Mouse (Mus musculus): ENCODE results near the gene Pdzk1. TPM values are rescaled to one million over a fixed set of nuclear protein-coding genes. Genes with fewer than 3 reads are reported as not detected.
A peak's percentile ranks its signal among the peaks of the same experiment; 100 is the strongest.

The Pdzk1 gene
- total and polyA plus RNA-seq, 3 experiments, result 0.10 TPM; not detected in 2

DNA sequence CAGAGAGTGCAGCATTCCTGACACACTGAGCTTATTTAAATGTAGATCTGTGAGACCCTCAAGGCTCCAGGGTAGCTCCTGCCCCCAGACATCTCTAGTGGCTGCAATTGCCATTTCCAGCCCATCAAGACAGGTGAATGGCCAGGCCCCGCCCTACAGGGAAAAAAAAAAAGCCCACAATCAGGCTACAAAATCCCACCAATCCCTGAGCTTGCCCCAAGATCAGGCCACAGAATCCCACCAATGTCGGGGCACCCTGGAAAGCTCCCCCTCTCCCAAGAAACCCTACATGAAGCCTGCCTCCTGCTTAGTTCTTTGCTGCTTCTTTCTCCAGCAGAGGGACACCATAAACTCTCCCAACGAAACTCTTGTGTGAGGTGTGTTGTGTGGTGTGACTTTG is 20.9 kb upstream of the Pdzk1 start:
- DNase-seq, result no peak
- whole genome bisulfite sequencing, result 72% methylated on average over 3 of the region's 3 CpGs
- no peaks in the 10 kb centered on the region for H3K79me2 ChIP-seq (replicated peaks; ENCODE audit: control insufficient read depth, insufficient read depth, low read length)
- intact Hi-C loops (cut with DNase I), result no loop called here
- no peak overlapping the region for H3K4me3 ChIP-seq
- no peak overlapping the region for H3K27ac ChIP-seq
- H3K36me3 ChIP-seq (ENCODE audit: control insufficient read depth, insufficient read depth, low read length), result no peaks in the 10 kb centered on the region
- H3K9ac ChIP-seq (ENCODE audit: low read depth, low read length), result no peak overlapping the region
- no peaks in the 10 kb centered on the region for H3K4me1 ChIP-seq (ENCODE audit: control insufficient read depth, insufficient read depth, low read length)
- TF ChIP-seq CTCF (IDR thresholded peaks at IDR 0.05), result no peak
- TF ChIP-seq POLR2A (IDR thresholded peaks at IDR 0.05; ENCODE audit: insufficient read depth, low read depth, low read length), result no peak
- TF ChIP-seq EP300 (IDR thresholded peaks at IDR 0.05; ENCODE audit: insufficient read depth, low read depth, low read length), result no peak
- no peaks in the 10 kb centered on the region for H3K27me3 ChIP-seq (ENCODE audit: control insufficient read depth, insufficient read depth, low read length)

DNA sequence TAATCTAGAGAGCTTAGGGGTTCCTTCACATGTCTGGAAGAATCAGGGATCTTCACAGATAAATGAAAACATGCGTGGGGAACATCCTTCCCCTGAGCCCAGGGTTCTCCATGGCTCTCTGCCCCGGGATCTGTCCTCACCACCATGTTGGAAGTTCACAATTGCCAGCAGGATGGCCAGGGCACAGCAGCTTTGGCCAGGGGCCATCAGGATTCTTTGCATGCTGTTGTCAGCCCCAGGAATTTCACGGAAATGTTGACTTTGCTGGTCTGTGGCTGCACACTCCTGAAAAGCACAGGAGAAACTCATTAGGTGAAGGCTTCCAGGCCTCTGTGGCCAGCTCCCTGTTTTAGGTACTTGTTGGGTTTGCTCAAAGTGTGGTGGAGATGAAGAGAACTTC is 20.4 kb upstream of the Pdzk1 start:
- Histone ChIP-seq H3K27me3 (ENCODE audit: control insufficient read depth, insufficient read depth, low read length) (no peaks in the 10 kb centered on the region), H3K4me1 (ENCODE audit: control insufficient read depth, insufficient read depth, low read length) (no peaks in the 10 kb centered on the region), H3K4me3 (no peak overlapping the region), H3K27ac (no peak overlapping the region), H3K36me3 (ENCODE audit: control insufficient read depth, insufficient read depth, low read length) (no peaks in the 10 kb centered on the region), H3K9ac (ENCODE audit: low read depth, low read length) (no peak overlapping the region), H3K79me2 (replicated peaks; ENCODE audit: control insufficient read depth, insufficient read depth, low read length) (no peaks in the 10 kb centered on the region)
- intact Hi-C loops (cut with DNase I), result no loop called here
- 47% methylated on average over 3 of the region's 3 CpGs for WGBS
- TF ChIP-seq EP300 (IDR thresholded peaks at IDR 0.05; ENCODE audit: insufficient read depth, low read depth, low read length) (no peak), POLR2A (IDR thresholded peaks at IDR 0.05; ENCODE audit: insufficient read depth, low read depth, low read length) (no peak), CTCF (IDR thresholded peaks at IDR 0.05) (no peak)
- DNase-seq, result no peak

DNA sequence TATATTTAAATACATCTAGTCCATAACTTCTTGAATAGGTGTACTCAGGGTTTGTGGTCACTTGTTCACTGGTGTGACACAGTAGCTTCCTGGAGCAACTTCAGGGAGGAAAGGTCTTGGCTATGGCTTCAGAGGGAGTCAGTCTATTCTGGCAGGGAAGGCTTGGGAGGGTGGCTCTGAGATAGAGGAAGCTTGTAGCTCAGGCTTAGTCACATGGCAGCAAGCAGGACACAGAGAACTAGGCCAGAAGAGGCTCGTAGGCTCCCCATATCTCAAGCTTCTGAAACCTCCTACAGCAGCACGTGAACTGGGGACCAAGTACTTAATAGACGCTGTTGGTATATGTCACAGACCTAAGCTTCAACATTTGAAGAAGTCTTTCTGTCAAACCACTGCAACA is 17.9 kb upstream of the Pdzk1 start:
- H3K9ac ChIP-seq (ENCODE audit: low read depth, low read length), result no peak overlapping the region
- no peak overlapping the region for H3K4me3 ChIP-seq
- DNase-seq, result peak in 1 of 2 experiments; percentile 17
- H3K27me3 ChIP-seq (ENCODE audit: control insufficient read depth, insufficient read depth, low read length), result no peaks in the 10 kb centered on the region
- intact Hi-C loops (cut with DNase I), result loop anchor here (5.0 kb wide), 2 partner anchors 84 to 91 kb away; partner anchors contain the start of genes Gja5, Polr3c and Rnf115
- 59% methylated on average over 3 of the region's 3 CpGs for WGBS
- no peak for TF ChIP-seq EP300 (IDR thresholded peaks at IDR 0.05; ENCODE audit: insufficient read depth, low read depth, low read length)
- no peaks in the 10 kb centered on the region for H3K36me3 ChIP-seq (ENCODE audit: control insufficient read depth, insufficient read depth, low read length)
- H3K27ac ChIP-seq, result no peak overlapping the region
- H3K4me1 ChIP-seq (ENCODE audit: control insufficient read depth, insufficient read depth, low read length), result no peaks in the 10 kb centered on the region
- H3K79me2 ChIP-seq (replicated peaks; ENCODE audit: control insufficient read depth, insufficient read depth, low read length), result no peaks in the 10 kb centered on the region

DNA sequence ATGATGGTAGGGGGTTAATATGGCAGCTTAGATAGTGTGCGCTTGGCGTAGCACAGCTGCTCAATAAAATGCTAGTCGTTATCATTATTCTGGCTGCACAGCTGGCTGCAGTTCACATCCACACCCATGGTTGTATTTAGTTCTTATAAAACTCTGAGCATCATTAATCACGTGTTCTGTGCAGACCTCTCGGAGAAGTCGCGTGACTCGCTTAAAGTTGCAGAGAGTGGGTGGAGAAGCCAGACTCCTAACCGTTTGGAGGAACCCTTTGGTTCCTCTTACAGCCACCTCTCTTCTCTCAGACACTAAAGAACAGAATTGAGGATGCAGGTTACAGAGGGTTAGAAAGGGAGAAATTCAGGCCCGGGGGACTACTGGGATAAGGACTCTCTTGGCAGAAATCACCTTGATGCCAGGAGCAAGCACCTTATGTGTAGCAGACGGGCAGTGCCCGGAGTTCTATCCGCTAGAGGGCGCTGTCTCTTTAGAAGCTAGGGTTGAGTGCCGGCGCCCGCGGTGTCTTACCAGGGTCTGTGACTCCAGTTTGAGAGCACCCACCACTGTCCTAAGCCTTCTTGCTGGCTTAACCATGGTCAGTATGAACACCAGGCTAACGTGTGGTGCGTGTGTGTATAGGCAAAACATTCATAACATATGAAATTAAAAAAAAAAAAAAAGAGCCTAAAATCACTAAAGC is 16.5 kb upstream of the Pdzk1 start:
- intact Hi-C loops (cut with DNase I), result loop anchor here (5.0 kb wide), 2 partner anchors 85 to 90 kb away; partner anchors contain the start of genes Gja5, Polr3c and Rnf115
- Histone ChIP-seq H3K27me3 (ENCODE audit: control insufficient read depth, insufficient read depth, low read length) (no peaks in the 10 kb centered on the region), H3K36me3 (ENCODE audit: control insufficient read depth, insufficient read depth, low read length) (no peaks in the 10 kb centered on the region), H3K4me1 (ENCODE audit: control insufficient read depth, insufficient read depth, low read length) (no peaks in the 10 kb centered on the region), H3K9ac (ENCODE audit: low read depth, low read length) (no peak overlapping the region), H3K27ac (no peak overlapping the region), H3K4me3 (peak overlapping the region; percentile 46), H3K79me2 (replicated peaks; ENCODE audit: control insufficient read depth, insufficient read depth, low read length) (no peaks in the 10 kb centered on the region)
- WGBS, result 38% methylated on average over 20 of the region's 20 CpGs
- TF ChIP-seq CTCF (IDR thresholded peaks at IDR 0.05) (peak; percentile 76), POLR2A (IDR thresholded peaks at IDR 0.05; ENCODE audit: insufficient read depth, low read depth, low read length) (no peak), EP300 (IDR thresholded peaks at IDR 0.05; ENCODE audit: insufficient read depth, low read depth, low read length) (no peak)
- DNase-seq, result peak; percentile 69 to 81

DNA sequence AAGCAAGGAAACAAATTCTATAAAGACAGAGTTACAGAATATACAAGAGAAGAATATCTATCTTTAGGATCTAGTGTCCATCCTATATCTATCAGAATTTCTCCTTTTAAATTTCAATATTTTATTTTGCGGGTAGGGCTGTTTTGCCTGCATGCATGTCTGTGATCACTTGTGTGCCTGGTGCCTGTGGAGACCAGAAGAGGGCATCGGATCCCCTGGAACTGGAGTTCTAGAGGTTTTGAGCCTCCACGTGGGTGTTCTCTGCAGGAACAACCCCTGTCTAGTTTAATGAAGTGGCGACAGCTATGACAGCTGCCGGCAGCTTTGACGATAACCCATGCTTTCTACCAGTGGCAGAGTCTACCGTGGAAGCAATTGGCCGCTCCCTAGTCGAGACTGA is 16.0 kb upstream of the Pdzk1 start:
- TF ChIP-seq CTCF (IDR thresholded peaks at IDR 0.05) (no peak), POLR2A (IDR thresholded peaks at IDR 0.05; ENCODE audit: insufficient read depth, low read depth, low read length) (no peak), EP300 (IDR thresholded peaks at IDR 0.05; ENCODE audit: insufficient read depth, low read depth, low read length) (0 out of 2 replicates have a peak, but pooled peaks have one; percentile 31)
- Histone ChIP-seq H3K79me2 (replicated peaks; ENCODE audit: control insufficient read depth, insufficient read depth, low read length) (no peaks in the 10 kb centered on the region), H3K27me3 (ENCODE audit: control insufficient read depth, insufficient read depth, low read length) (no peaks in the 10 kb centered on the region), H3K9ac (ENCODE audit: low read depth, low read length) (no peak overlapping the region), H3K27ac (no peak overlapping the region), H3K36me3 (ENCODE audit: control insufficient read depth, insufficient read depth, low read length) (no peaks in the 10 kb centered on the region), H3K4me3 (peak overlapping the region; percentile 46), H3K4me1 (ENCODE audit: control insufficient read depth, insufficient read depth, low read length) (no peaks in the 10 kb centered on the region)
- WGBS, result 6% methylated on average over 9 of the region's 9 CpGs
- intact Hi-C loops (cut with DNase I), result loop anchor here (5.0 kb wide), 2 partner anchors 86 to 89 kb away; partner anchors contain the start of genes Gja5, Polr3c and Rnf115
- DNase-seq, result peak; percentile 39 to 44

DNA sequence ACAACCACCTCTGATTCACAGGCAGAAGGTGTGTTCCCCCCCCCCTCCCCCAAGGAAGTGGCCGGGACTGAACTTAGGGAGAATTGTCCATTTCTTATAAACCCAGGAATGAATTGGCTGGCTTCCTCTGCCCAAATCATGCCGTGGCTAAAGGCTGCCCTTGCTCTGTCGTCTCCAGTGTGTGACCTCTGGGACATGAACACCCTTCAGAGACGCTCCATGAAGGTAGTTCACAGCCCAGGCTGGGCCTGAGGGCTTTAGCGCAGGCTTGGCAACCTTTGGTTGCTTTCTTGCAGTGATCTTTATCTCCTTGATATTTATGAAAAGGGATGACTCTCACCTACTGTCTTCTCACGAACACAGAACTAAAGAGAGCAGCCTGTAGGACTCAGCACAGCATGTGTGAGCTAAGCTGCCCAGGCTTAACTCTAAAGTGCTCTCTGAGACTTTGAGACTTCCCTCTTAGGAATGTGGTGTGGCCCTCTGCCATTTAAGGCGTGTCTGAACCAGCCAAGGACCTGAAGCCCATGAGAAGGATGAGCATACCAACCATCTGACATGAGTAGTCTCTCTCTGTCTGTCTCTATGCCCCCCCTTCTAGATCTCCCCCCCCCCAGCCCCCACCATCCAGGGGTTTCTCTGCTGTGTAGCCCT is 15.4 kb upstream of the Pdzk1 start:
- Histone ChIP-seq H3K27me3 (ENCODE audit: control insufficient read depth, insufficient read depth, low read length) (no peaks in the 10 kb centered on the region), H3K27ac (no peak overlapping the region), H3K79me2 (replicated peaks; ENCODE audit: control insufficient read depth, insufficient read depth, low read length) (no peaks in the 10 kb centered on the region), H3K4me3 (no peak overlapping the region), H3K9ac (ENCODE audit: low read depth, low read length) (no peak overlapping the region), H3K4me1 (ENCODE audit: control insufficient read depth, insufficient read depth, low read length) (no peaks in the 10 kb centered on the region), H3K36me3 (ENCODE audit: control insufficient read depth, insufficient read depth, low read length) (no peaks in the 10 kb centered on the region)
- WGBS, result 43% methylated on average over 7 of the region's 7 CpGs
- TF ChIP-seq POLR2A (IDR thresholded peaks at IDR 0.05; ENCODE audit: insufficient read depth, low read depth, low read length) (no peak), CTCF (IDR thresholded peaks at IDR 0.05) (no peak), EP300 (IDR thresholded peaks at IDR 0.05; ENCODE audit: insufficient read depth, low read depth, low read length) (no peak)
- DNase-seq, result no peak
- intact Hi-C loops (cut with DNase I), result loop anchor here (5.0 kb wide), 2 partner anchors 86 to 89 kb away; partner anchors contain the start of genes Gja5, Polr3c and Rnf115
